Mouse (Mus musculus): Measurements from ENCODE around the gene Slc6a9.

Gene Slc6a9

GRCm38 (mm10) chr4:117912685-117913273, 78.5 kb downstream of the Slc6a9 start:
- DNase-seq (ENCODE audit: low spot score in 2 of 2): no peak

- DNase-seq (ENCODE audit: low spot score in 2 of 2): no peak
Measured at GRCm38 (mm10) chr4:117913421-117913820, 79.1 kb downstream of the Slc6a9 start.

- DNase-seq (ENCODE audit: low spot score in 2 of 2): no peak
Measured at GRCm38 (mm10) chr4:117914031-117914430, 79.7 kb downstream of the Slc6a9 start.

- DNase-seq (ENCODE audit: low spot score in 2 of 2): peak; percentile 86 to 88
Measured at GRCm38 (mm10) chr4:117914591-117915442, 80.5 kb downstream of the Slc6a9 start, which contains the start of gene Ipo13. Gene Ipo13, minus strand, starts transcription at chr4:117914999.

- DNase-seq (ENCODE audit: low spot score in 2 of 2): no peak
Measured at GRCm38 (mm10) chr4:117915489-117916105, 81.3 kb downstream of the Slc6a9 start.

GRCm38 (mm10) chr4:117916386-117916785, 82.1 kb downstream of the Slc6a9 start:
- no peak for DNase-seq (ENCODE audit: low spot score in 2 of 2)

GRCm38 (mm10) chr4:117917402-117917801, 83.1 kb downstream of the Slc6a9 start:
- no peak for DNase-seq (ENCODE audit: low spot score in 2 of 2)

GRCm38 (mm10) chr4:117917847-117918246, 83.5 kb downstream of the Slc6a9 start:
- no peak for DNase-seq (ENCODE audit: low spot score in 2 of 2)

GRCm38 (mm10) chr4:117918261-117918660, 84.0 kb downstream of the Slc6a9 start:
- no peak for DNase-seq (ENCODE audit: low spot score in 2 of 2)

GRCm38 (mm10) chr4:117918762-117919161, 84.5 kb downstream of the Slc6a9 start:
- no peak for DNase-seq (ENCODE audit: low spot score in 2 of 2)

GRCm38 (mm10) chr4:117921358-117921757, 87.1 kb downstream of the Slc6a9 start:
- DNase-seq (ENCODE audit: low spot score in 2 of 2): no peak

GRCm38 (mm10) chr4:117923450-117923849, 89.1 kb downstream of the Slc6a9 start:
- no peak for DNase-seq (ENCODE audit: low spot score in 2 of 2)
